Mouse (Mus musculus) right cerebral cortex, adult 2 months (tissue): ENCODE data around the gene Crygb.
"Not testable (repeated sequence)": the region's sequence is repeated elsewhere in the genome, so short reads cannot be mapped to it uniquely, and the experiment has no call there.

ENCODE experiments used
- DNase-seq, 2 experiments: peaks; one replicate each; pipeline ENCODE4 v3.0.0; 2021 to 2022; ENCODE audit warnings: low spot score in 2 of 2

The Crygb gene

DNA sequence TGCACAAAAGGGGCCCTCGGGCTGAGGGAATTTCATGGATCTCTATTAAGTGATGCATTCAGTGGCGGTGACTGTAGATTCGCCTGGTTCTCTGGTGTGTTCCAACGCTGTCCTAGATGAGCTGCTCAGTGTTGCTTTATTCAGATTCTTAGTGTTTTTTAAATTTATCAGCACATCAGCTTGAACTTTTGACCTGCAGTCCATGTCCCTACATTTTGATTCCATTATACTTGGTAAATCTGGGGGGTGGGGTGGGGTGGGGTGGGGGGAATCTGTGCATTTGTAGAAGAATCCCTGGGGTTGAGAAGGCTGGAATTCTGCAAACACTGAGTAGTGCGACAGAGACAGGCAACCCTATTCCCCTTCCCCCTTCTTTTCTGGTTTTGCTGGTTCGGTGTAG is 8.5 kb downstream of the Crygb start, which contains the start of gene Crygc:
TSS of gene Crygc (minus strand) at position 101 of the 400 bp plus-strand sequence.
- no peak for DNase-seq

DNA sequence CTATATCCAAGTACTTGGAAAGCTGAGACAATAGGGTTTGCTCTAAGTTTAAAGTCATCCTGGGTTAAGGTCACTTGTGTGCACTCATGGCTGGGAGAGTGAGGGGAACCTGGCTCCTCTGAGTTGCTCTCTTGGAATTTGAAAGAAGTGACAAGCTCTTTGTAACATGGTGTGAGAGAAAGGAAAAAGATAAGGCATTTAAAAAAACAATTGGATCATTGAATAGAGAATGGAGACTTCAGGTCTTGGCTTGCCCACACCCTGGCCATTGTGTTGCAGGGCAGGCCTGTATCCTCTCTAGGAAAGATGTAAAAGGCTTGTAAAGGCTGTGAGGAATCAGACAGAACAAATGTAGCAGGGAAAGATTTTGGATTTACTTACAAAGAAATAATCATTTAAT is 14.2 kb downstream of the Crygb start:
- DNase-seq = no peak

DNA sequence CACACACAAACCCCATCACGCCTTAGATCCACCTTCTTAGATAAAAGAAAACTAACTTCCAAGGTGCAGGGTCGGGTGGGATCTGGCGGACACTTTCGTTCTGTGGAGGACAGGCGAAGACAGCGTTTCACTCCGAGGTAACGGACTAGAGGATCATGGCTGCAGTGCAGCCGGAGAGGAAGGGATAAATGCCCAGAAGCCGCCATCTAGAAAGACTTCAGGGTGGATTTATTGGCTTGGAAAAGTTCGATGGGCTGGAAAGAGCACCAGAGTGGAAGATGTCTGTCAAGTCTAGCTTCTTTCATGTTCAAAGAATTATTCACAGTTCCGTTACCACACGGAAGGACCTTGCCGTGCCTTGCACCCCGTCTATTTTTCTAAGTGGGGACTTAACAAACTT is 17.9 kb downstream of the Crygb start:
- no peak for DNase-seq

DNA sequence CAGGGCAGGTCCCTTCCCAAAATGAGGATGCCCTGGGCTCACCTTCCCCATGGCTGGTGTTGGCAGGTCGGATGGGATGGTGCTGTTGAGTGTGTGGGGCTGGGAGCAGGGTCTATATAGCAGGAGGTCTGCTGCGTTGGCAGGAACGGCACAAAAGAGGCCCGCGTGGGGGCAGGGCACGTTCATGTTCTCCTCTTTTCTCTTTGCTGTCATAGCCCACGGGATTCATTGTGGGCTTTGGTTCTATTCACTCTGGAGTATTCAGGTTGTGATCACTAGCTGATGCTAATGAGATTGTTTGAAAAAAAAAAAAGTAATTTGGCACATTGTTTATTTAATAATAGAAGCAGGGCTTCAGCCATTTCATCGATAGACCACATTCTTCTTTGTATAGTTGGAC is 18.7 kb downstream of the Crygb start, which contains the start of gene Crygd:
TSS of gene Crygd (minus strand) at position 101 of the 400 bp plus-strand sequence.
- no peak for DNase-seq

DNA sequence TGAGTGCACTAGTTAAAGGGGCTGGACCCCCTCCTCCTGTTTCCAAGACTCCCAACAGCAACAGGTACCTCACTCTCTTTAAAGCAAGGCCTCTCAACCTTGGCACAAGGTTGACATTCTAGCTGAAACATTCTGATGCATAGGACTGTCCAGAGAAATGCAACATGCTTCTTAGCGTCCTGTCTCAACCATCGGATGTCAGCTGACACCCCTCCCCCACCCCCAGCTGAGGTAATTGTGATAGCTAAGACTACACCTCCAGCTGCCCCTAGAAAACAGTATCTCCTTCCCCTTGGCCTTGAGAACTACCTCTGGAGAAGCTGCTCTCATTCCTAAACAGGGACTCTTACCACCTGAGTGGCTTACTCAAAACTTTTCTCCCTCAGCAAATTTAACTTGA is 29.9 kb downstream of the Crygb start:
- no peak for DNase-seq

DNA sequence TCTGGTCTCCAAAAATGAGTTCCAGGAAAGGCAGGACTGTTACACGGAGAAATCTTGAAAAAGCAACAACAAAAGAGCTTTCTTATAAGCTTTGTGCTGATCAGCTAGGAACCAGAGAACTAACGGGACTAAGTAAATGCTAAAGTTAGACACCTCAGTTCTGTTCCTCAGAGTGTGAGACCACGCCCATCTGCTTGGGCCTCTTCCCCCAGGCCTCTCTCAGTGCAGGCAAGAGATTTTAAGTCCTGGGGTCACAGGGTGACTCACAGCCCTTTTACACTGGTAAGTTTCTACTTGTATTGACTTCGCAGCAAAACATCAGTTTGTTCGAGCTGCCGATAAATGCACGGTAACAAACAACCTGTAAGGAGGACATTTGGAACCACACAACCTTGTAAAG is 30.4 kb downstream of the Crygb start:
- no peak for DNase-seq

DNA sequence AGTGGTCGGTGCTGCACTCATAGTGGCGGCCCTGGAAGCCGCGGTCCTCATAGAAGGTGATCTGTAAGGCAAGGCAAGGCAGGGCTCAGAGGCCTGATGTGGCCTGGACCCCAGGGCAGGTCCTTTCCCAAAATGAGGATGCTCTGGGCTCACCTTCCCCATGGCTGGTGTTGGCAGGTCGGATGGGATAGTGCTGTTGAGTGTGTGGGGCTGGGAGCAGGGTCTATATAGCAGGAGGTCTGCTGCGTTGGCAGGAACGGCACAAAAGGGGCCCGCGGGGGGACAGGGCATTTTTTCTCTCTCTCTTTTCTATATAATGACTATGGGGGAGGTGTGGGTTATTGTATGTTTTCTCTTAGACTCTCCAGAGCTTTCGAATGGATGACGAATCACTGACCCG is 31.1 kb downstream of the Crygb start, which contains the start of gene Cryge:
TSS of gene Cryge (minus strand) at position 198 of the 400 bp plus-strand sequence.
- not testable (repeated sequence) for DNase-seq

DNA sequence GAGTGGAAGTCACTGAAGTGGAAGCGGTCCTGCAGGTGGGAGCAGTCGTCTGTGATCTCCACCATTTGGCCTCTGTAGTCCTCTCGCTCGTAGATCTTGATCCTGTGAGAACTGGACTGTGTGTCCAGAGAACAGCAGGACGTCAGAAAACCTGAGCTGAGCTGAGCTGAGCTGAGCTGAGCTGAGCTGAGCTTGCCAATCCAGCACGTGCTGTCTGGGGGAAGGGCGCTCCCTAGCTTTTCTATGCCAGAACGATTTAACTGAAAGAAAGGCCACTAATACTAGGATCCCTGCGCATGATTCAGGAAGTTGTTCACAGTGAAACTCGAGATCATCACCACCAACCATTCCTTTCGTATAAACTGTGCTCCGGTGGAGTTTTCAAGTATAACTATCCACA is 33.3 kb downstream of the Crygb start:
- DNase-seq = peak; percentile 20 to 35

DNA sequence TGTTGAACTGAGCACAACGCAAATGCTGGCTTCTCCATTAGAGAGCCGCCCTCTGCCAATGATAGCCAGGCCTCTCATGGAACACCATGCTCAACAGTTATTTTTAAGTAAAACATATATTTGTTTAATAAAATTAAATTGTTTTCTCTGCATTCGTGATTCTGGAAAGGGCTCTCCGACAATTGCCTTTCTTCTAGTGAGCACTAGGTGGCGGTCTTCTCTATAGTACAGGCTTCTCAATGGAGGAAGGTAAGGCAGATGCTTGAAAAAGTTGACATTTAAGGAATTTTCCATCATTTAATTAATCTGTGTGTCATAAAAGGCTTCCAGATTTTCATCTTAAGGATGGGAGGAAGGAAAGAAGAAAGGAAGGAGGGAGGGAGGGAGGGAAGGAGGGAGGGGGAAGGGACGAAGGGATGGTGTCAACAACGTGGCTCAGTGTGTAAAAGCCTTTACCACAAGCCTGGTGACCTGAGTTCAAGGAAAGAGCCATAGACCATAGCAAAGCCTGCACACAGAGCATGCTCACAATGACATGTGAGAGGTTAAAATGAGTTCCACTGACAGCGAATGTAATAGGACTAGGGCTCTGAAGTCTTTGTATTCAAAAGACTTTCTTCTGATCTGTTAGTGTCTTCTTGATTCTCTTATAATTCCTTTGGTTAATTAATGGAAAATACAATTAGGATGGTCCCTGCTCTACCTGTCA is 35.5 kb downstream of the Crygb start:
- peak; percentile 45 to 50 for DNase-seq

DNA sequence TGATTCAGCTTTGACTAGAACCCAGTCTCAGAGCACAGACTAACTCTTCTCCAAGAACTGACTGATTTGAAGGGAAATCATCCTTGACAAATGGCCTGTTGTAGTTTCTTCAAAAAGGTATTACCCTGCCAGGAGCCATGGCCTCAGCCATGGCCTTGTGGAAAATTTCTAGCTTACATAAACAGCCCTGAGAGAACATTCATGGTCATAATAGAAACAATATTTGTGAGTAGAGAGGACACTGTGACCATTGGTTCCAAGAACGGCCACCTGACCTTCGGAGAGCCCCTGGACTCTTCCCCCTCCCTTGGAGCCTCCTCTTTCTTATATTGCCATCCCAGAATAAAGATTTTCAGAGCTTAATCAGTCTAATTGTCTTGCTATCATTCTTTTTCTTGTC is 38.7 kb downstream of the Crygb start:
- DNase-seq = no peak

DNA sequence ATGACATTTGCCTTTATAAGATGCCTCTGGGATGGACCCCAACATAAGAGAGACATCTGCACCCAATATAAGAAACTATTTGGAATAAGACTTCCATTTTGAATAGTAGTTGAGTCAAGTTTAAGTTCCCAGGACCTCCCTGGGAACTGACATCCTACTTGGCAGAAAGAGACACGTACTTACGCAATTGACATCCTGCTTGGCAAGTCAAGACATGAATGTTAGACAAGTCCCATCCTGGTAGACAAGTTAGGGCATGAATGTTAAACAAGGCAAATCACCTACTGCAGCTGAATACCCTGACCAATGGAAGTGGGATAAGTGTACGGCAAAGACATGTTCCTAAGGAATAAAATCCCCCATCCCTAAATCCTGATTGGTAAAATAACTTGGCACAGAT is 40.3 kb downstream of the Crygb start:
- DNase-seq = no peak

DNA sequence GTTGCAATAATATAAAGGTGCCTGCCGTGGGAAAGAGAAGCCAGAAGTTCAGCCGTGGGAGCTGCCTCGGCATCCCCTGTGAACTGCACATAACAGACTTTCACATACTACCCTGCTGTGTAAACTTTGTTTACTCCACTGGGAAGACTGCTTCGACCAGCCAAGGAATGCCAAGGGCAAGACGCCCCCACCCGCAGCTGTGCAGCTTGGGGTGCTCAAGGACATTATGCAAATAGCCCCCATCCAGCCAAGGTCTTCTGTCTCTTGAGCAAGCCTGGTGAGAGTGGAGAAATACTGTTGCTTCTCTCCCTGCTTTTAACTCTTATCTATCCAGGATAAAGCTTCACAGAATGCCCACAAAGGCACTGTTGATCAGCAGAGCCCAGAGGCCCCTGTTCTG is 41.3 kb downstream of the Crygb start:
- DNase-seq = no peak

DNA sequence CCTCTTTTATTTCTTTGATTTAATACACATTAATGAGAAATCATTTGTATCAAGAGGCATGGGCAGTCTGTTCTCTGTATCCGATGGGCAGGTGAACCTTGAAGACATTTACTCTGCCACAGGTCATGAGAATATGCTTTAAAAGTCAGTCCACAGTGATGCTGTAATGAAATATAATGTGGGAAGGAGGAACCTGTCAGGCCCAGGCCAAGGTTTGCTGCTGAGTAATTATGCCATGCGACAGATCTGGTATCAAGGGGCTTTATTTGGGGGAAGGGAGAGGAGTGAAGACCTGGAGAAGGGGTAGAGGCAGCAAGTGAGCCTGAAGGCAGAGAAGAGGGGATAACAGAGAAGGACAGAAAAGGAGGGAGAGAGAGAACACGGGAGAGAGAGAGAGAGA is 42.4 kb downstream of the Crygb start:
- DNase-seq = no peak

DNA sequence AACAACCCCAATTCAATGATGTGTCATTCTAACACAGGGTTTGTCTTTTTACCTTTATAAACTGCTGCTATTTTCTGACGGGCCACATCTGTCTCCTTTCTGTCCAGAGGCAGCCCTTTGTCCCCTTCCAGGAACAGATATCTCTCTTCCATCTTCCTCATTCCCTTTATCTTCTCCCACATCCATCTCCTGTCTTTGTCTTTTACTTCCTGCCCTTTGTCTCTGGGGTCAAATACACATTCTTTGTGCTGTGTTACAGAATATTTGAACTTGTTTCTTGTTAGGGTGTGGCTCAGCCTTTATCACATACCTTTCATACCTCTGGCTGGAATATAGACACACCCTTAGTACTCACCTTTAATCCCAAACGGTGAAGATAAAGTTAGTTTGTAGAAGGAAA is 44.5 kb downstream of the Crygb start:
- no peak for DNase-seq

DNA sequence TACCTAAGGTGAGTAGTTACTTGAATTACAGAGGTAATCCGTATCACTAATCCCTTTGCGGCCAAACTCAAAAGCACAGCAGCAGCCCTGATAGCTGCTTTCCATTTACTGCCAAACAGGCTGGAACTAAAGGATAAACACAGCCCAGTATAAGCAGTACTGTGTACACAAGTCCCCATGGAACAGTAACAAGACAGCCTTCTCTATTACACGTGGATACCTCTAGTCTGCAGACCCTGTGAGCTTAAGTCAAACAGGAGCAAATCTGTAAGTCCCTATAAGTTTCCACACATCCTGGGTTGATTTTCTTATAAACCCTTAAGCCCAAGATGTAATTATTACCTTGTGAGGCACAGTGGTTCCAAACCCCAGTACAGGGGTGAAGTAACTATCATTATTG is 46.6 kb downstream of the Crygb start:
- no peak for DNase-seq

DNA sequence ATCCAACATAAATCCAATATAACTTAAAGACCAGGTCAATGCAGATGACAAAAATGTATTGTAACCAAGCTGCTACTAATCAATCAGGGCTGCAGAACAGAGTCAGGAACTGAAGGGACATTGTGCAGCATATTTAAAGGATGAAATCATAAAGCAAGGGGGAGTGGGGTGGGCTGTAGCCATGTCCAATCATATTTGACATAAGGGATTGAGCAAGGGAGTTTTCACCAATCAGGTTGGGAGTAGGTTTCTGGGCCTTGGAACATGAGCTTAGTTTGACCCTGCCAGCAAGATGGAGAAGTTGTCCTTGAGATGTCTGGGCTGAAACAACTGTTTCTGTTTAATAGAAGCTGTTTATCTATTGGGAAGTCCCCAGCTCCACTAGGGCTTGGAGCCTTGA is 49.4 kb downstream of the Crygb start, which contains the start of gene Akr1cl:
TSS of gene Akr1cl (minus strand) at position 119 of the 400 bp plus-strand sequence.
- no peak for DNase-seq
